Mouse (Mus musculus): Measurements from ENCODE around the gene Slc38a1.

Slc38a1 gene

GRCm38 (mm10) chr15:96607422-96607821 lies 35.3 kb downstream of the Slc38a1 start:
- DNase-seq (ENCODE audit: low spot score): no peak

GRCm38 (mm10) chr15:96604282-96604681 lies 38.4 kb downstream of the Slc38a1 start:
- DNase-seq (ENCODE audit: low spot score): peak; percentile 19

GRCm38 (mm10) chr15:96602043-96602442 lies 40.7 kb downstream of the Slc38a1 start:
- no peak for DNase-seq (ENCODE audit: low spot score)

GRCm38 (mm10) chr15:96599852-96600781 lies 42.6 kb downstream of the Slc38a1 start:
- DNase-seq (ENCODE audit: low spot score): no peak

- DNase-seq (ENCODE audit: low spot score): no peak
Measured at GRCm38 (mm10) chr15:96598888-96599578, 43.7 kb downstream of the Slc38a1 start.

- no peak for DNase-seq (ENCODE audit: low spot score)
Measured at GRCm38 (mm10) chr15:96597116-96597515, 45.6 kb downstream of the Slc38a1 start.

GRCm38 (mm10) chr15:96594316-96594715 lies 48.4 kb downstream of the Slc38a1 start:
- DNase-seq (ENCODE audit: low spot score): no peak

- no peak for DNase-seq (ENCODE audit: low spot score)
Measured at GRCm38 (mm10) chr15:96593866-96594265, 48.8 kb downstream of the Slc38a1 start.

GRCm38 (mm10) chr15:96593457-96593856 lies 49.3 kb downstream of the Slc38a1 start:
- DNase-seq (ENCODE audit: low spot score): no peak

GRCm38 (mm10) chr15:96592976-96593375 lies 49.7 kb downstream of the Slc38a1 start:
- DNase-seq (ENCODE audit: low spot score): no peak

GRCm38 (mm10) chr15:96591876-96592417 lies 50.8 kb downstream of the Slc38a1 start:
- no peak for DNase-seq (ENCODE audit: low spot score)

- no peak for DNase-seq (ENCODE audit: low spot score)
Measured at GRCm38 (mm10) chr15:96588996-96589657, 53.6 kb downstream of the Slc38a1 start.

GRCm38 (mm10) chr15:96587998-96588397 lies 54.7 kb downstream of the Slc38a1 start:
- no peak for DNase-seq (ENCODE audit: low spot score)

- no peak for DNase-seq (ENCODE audit: low spot score)
Measured at GRCm38 (mm10) chr15:96583371-96584008, 59.2 kb downstream of the Slc38a1 start.

- DNase-seq (ENCODE audit: low spot score): no peak
Measured at GRCm38 (mm10) chr15:96576998-96577397, 65.7 kb downstream of the Slc38a1 start.

- no peak for DNase-seq (ENCODE audit: low spot score)
Measured at GRCm38 (mm10) chr15:96568983-96569363, 73.7 kb downstream of the Slc38a1 start.

GRCm38 (mm10) chr15:96568271-96568982 lies 74.3 kb downstream of the Slc38a1 start:
- DNase-seq (ENCODE audit: low spot score): no peak

GRCm38 (mm10) chr15:96566850-96567271 lies 75.9 kb downstream of the Slc38a1 start:
- peak; percentile 32 for DNase-seq (ENCODE audit: low spot score)

GRCm38 (mm10) chr15:96563852-96564251 lies 78.9 kb downstream of the Slc38a1 start:
- no peak for DNase-seq (ENCODE audit: low spot score)

GRCm38 (mm10) chr15:96562521-96562920 lies 80.2 kb downstream of the Slc38a1 start:
- no peak for DNase-seq (ENCODE audit: low spot score)

Measured in urinary bladder, postnatal 25 days (tissue).